Mouse (Mus musculus) spleen, postnatal 14 days (tissue): Measurements from ENCODE around the gene Hsph1.

Source experiments
- DNase-seq, 2 experiments: peaks; one replicate each; pipeline ENCODE4 v3.0.0; 2021 to 2022; ENCODE audit warnings: low spot score in 2 of 2

Hsph1 gene

GRCm38 (mm10) chr5:149636075-149636920, at the start of gene Hsph1:
Gene Hsph1, minus strand, starts transcription at chr5:149636376.
- DNase-seq, result peak; percentile 89 to 93

DNA sequence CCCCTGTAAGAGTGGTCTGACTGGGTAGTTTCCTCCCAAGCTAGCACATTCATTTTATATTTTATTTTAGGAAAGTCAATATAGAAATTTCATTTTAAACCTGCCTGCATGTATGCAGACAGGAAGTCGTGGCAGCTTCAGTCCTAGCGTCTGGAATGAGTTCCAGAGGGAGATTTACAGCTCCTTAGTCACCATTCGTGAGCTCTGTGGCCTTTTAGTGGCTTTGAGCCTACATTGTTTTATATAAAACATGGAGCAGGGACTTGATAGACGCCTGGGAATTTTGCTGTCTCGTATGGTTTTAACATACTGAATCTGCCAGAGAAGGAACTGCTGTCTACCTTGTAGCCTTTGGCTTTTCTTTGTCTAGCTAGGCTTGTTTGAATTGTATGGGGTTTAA, 44.8 kb upstream of the Hsph1 start:
- no peak for DNase-seq

GRCm38 (mm10) chr5:149679886-149680285, 43.7 kb upstream of the Hsph1 start:
- DNase-seq, result no peak

GRCm38 (mm10) chr5:149679362-149679761, 43.2 kb upstream of the Hsph1 start:
- DNase-seq, result no peak

DNA sequence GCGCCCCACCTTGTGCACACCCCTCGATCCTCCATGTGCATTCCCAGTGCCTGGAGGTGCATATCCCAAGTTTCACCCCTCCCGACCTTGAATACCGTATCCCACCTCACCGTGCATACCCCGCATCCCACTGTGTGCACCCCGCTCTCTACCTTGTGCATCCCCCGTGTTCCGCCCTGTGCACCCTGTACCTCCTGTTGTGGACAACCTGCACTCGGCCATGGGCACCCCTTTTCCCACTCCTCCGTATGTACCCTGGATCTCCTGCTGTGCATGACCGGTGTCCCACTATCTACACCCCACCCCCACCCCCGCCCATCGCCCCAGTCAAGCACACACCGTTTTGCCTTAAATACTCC, 42.8 kb upstream of the Hsph1 start:
- no peak for DNase-seq

- DNase-seq, result peak; percentile 78 to 87
These were observed 42.2 kb upstream of the Hsph1 start, which contains the start of gene B3glct for GRCm38 (mm10) chr5:149678100-149678989. Gene B3glct, plus strand, starts transcription at chr5:149678230.

GRCm38 (mm10) chr5:149677196-149677595, 41.0 kb upstream of the Hsph1 start:
- DNase-seq, result no peak

DNA sequence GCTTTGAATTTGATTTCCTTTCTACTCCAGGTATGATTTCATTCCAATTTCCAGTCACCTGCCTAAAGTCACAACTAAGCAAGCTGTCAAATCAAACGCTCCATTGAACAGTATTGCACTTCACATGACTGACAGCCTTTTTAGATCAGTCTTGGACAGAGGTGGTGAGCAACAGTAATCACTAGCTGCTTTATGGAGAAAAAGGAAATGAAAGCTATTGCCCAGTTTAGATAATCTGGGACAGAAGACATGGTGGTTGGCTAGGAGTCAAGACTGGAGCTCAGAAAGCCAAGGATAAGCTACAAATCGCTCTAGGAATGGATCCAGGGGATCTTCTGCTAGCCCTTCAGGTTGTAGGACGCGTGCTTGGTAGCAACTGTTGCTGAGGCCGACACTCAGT, 27.2 kb upstream of the Hsph1 start:
- DNase-seq, result no peak

DNA sequence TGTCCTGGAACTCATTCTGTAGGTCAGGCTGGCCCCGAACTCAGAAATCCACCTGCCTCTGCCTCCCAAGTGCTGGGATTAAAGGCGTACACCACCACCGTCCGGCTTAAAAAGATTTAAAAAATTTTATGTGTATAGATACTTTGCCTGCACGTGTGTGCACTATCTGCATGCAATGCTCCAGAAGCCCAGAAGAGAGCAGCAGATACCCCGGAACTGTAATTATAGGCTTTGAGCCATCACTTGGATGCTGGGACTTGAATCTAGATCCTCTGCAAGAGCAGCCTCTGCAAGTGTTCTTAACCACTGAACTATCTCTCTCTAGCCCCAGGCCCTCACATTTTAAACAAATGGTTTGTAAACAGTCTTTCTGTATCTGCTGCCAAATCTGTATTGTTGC, 26.8 kb upstream of the Hsph1 start:
- DNase-seq, result no peak

DNA sequence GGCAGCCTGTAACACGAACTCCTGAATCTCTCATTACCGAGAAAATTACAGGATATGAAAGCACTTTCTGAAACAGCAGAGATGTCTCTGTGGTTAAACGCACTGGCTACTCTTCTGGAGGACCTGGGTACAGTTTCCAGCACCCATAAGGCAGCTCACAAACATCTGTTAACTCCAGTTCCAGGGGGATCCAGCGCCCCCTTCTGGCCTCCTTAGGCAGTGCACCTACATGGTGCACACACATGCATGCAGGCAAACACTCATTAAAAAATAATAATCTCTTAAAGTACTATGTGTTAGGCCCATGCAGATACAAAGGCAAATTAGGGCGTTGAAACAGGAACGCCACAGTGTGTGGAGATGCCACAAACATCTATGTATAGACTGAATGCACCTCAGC, 25.3 kb upstream of the Hsph1 start:
- no peak for DNase-seq

GRCm38 (mm10) chr5:149659414-149659780, 23.2 kb upstream of the Hsph1 start:
- DNase-seq, result no peak

DNA sequence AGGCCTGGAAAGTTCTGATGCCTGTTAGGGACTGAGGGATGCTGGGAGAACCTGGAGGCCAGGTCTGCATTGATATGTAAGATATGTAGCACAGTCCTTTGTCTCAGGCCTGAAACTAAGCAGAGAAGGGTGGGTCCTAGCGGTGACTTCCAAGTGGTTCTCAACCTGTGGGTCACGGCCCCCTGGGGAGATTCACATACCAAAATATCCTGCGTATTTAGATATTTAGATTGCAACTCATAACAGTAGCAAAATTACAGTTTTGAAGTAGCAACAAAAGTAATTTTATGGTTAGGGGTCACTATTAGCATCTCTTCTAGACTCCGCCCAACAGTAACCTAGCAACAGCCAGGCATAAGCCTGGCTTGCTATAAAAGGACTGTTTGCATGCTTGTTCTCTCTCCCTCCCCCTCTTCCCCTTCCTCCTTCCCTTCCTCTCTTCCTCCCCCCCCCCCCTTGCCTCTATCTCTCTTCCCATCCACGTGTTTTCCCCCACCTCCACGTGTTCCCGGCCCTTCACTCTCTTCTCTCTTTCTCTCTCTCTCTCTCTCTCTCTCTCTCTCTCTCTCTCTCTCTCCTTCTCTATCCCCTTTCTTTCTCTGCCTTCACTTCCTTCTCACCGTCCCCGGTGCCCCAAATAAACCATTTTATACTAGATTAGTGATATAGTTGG, 22.7 kb upstream of the Hsph1 start:
- DNase-seq, result no peak

DNA sequence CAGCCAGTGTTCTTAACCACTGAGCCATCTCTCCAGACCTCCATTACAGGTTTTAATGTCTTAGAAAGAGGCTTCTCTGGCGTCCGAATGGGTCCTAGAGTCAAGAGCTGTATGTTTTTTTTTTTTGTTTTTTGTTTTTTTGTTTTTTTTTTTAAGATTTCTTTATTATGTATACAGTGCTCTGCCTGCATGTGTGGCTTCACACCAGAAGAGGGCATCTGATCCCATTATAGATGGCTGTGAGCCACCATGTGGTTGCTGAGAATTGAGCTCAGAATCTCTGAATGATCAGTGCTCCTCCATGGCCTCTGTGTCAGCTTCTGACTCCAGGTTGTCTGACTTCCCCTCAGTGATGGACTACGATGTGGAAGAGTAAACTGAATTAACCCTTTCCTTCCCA, 21.8 kb upstream of the Hsph1 start:
- DNase-seq, result no peak

- DNase-seq, result no peak
These were observed 19.5 kb upstream of the Hsph1 start for GRCm38 (mm10) chr5:149655636-149656035.

GRCm38 (mm10) chr5:149650179-149650553, 14.0 kb upstream of the Hsph1 start:
- DNase-seq, result no peak

GRCm38 (mm10) chr5:149649499-149650178, 13.5 kb upstream of the Hsph1 start:
- DNase-seq, result no peak

DNA sequence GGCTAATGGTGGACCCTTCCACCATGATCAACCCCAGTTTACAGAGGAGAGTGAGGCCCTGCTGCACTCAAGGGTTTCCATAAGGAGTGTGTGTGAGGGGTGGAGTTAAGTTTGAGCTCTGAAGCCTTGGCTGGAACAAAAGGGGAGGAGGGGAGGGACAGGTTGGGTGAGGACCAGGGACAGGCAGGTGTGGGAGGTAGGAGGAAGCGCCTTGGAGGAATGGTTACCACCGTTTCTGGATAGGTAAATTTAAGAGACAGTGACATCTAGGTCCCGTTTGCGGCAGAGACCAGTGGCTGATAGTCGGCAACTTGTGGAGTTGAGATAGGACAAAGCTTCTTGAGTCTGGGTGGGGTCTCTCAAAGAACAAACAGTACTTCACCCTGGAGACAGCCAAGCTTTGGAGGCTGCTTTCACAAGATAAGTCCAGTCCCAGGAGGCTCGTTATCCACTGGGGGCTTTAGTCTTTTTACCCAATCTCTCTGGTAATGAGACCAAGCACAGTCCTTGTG, 12.8 kb upstream of the Hsph1 start:
- DNase-seq, result no peak

DNA sequence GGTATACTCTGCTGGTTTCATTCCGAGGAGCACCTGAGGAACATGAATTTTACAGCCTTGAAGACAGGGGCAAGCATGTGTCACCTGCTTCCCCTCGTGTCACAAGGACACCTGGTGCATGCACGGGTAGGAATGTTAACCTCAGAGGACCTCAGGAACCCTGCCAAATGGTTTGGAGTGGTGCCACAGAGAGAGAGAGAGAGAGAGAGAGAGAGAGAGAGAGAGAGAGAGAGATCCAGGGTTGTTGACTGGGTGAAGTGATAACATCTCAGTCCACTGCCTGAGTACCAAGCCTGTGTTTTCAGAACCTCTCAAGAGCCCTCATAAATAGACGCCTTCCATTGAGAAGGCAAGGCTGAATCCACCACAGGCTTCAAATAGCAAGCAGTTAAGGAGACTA, 12.0 kb upstream of the Hsph1 start:
- DNase-seq, result no peak

GRCm38 (mm10) chr5:149647367-149648115, 11.4 kb upstream of the Hsph1 start:
- no peak for DNase-seq

DNA sequence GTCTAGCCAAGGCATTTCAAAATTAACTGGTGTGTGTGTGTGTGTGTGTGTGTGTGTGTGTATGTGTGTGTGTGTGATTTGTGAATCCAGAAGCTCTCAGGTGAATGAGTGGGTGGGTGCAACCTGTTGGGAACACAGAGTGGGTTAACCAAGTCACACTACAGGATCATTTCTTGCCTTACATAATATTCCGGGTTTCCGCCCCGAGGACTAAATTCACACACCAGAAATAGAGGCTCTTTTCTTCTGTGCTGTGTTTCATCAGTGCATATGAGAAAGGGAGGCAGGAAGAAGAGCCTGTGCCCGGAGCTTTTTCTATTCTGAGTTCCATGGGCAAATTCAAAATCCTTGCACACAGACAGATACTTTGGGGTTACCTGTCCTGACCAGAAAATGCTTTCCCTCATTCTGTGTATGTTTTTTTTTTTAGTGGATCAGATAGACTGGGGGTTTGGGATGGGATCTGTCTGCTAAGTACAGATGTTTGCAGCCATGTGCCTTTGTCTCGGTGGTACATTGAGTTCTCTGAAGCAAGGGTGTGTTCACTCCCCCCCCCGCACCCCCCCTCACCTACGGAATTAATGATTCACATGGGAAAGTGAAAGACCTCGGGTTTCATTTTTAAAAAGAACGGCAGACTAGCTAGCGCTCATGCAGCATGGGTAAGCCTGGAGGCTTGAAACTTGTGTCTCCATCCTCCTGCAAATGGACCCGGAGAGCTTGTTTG, 6.8 kb upstream of the Hsph1 start:
- no peak for DNase-seq
